Mouse (Mus musculus): ENCODE measurements around the gene Csdc2. TPM values are rescaled to one million over a fixed set of nuclear protein-coding genes. Genes with fewer than 3 reads are reported as not detected.

The Csdc2 gene
- polyA plus RNA-seq, 1 experiment from 2014 or later: 48.0 TPM

DNA sequence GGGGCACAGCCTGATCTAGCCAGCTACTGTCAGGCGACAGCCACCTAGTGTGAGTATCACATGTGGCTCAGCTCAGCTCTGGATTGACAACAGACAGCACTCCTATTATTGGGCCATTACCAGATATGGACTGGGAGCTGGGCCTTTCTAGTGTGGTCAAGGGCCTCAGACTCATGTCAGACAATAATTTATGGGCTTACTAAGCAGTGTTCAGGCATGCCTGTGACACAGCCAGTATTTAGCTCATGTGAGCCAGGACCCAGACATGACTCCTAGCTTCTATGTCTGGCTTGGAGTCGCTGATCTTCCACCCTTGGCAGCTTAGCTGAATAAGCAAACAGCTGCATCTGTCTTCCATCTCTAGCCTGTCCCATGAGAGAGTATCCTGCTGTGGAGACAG is 24.1 kb upstream of the Csdc2 start:
- Histone ChIP-seq H3K4me2 (replicated peaks) (no peak overlapping the region), H3K9ac (no peak overlapping the region), H3K4me3 (no peak overlapping the region), H3K4me1 (no peaks in the 10 kb centered on the region), H3K27ac (no peak overlapping the region), H3K27me3 (no peaks in the 10 kb centered on the region), H3K9me3 (replicated peaks) (no peaks in the 10 kb centered on the region), H3K36me3 (peaks cover 92% of the 10 kb centered on the region)
- no peak for ATAC-seq (ENCODE audit: low FRiP score)
- 88% methylated on average over 2 of the region's 2 CpGs for WGBS

GRCm38 (mm10) chr15:81914668-81915067 is 21.9 kb upstream of the Csdc2 start:
- peaks cover 76% of the 10 kb centered on the region for H3K36me3 ChIP-seq
- WGBS: 89% methylated on average over 5 of the region's 5 CpGs

GRCm38 (mm10) chr15:81915663-81916062 is 20.9 kb upstream of the Csdc2 start:
- no peak overlapping the region for H3K4me3 ChIP-seq
- no peak for ATAC-seq (ENCODE audit: low FRiP score)
- no peaks in the 10 kb centered on the region for H3K4me1 ChIP-seq
- H3K9ac ChIP-seq: peak overlapping the region; percentile 13; the same call in 1 of the 2 replicates
- H3K27ac ChIP-seq: no peak overlapping the region
- no peaks in the 10 kb centered on the region for H3K27me3 ChIP-seq
- peaks cover 66% of the 10 kb centered on the region for H3K36me3 ChIP-seq
- WGBS: 94% methylated on average over 5 of the region's 5 CpGs
- no peak overlapping the region for H3K4me2 ChIP-seq (replicated peaks)
- no peaks in the 10 kb centered on the region for H3K9me3 ChIP-seq (replicated peaks)

More at GRCm38 (mm10) chr15:81914668-81915067, 21.9 kb upstream of the Csdc2 start:
- H3K4me2 ChIP-seq (replicated peaks): no peak overlapping the region
- no peaks in the 10 kb centered on the region for H3K4me1 ChIP-seq
- no peak overlapping the region for H3K27ac ChIP-seq
- no peak overlapping the region for H3K9ac ChIP-seq
- no peaks in the 10 kb centered on the region for H3K27me3 ChIP-seq
- ATAC-seq (ENCODE audit: low FRiP score): no peak
- H3K4me3 ChIP-seq: no peak overlapping the region
- H3K9me3 ChIP-seq (replicated peaks): no peaks in the 10 kb centered on the region

DNA sequence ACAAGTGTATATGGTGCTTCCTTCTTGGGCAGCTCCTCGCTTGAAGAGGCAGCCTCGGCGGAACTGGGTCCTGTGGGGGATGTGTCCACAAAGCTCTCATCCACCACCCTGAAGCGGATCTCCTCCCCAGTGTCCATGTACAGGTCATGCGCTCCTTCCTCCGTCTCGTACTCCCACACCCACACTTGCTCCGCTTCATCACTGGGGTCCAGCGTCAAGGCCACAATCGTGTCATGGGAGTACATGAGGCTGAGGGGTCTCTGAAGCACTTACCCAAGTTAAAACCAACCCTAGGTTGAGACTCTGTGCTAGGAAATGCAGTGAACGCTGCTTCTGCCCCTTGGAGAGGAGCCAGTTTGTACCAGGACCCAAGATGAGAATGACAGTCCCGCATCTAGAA is 19.4 kb upstream of the Csdc2 start:
- Histone ChIP-seq H3K36me3 (peaks cover 51% of the 10 kb centered on the region), H3K27ac (no peak overlapping the region), H3K4me3 (no peak overlapping the region), H3K4me2 (replicated peaks) (no peak overlapping the region), H3K9ac (no peak overlapping the region), H3K27me3 (no peaks in the 10 kb centered on the region), H3K9me3 (replicated peaks) (no peaks in the 10 kb centered on the region), H3K4me1 (no peaks in the 10 kb centered on the region)
- ATAC-seq (ENCODE audit: low FRiP score): no peak
- WGBS: 93% methylated on average over 12 of the region's 12 CpGs

DNA sequence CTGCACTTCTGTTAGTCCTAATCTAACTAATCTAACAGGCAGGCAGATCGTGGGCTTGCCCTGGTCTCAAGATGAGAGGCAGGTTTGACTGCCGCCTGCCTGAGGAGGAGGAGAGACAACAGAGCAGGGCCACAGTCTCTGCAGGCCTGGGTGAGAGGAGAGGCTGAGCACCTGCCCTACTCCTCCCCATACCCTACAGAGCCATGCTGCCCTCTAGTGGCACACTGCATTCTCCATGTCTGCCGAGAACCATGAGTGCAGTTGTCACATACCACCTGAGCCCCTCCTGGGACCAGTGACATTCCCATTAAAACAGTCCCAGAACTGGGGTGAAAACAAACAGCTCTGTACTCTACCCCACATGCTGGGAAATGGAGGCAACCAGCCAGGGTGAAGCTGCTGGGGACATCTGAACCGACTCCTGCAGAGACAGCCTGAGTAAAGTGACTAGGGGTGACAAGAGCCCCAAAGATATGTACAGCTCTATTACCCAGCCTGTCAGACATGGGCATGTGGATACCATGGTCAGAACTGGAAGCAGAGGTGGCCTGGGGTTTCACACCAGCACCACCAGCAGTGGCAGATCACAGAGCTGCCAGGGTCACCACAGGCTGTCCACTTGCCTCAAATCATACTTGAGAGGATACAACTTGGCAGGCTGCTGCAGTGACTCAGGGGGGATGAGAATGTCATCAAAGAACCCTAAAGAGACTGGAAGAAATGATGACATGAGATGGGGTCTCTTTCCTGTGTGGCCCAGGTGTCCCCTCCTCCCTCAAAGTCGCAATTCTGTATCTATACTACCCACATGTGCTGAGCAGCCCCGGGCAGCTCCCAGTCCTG is 18.7 kb upstream of the Csdc2 start:
- WGBS: 59% methylated on average over 6 of the region's 6 CpGs
- ATAC-seq (ENCODE audit: low FRiP score): no peak

GRCm38 (mm10) chr15:81919062-81919461 is 17.5 kb upstream of the Csdc2 start:
- peaks cover 32% of the 10 kb centered on the region for H3K36me3 ChIP-seq
- WGBS: 83% methylated on average over 5 of the region's 5 CpGs

More for the DNA sequence above, 18.7 kb upstream of the Csdc2 start:
- Histone ChIP-seq H3K36me3 (peaks cover 44% of the 10 kb centered on the region), H3K4me2 (replicated peaks) (no peak overlapping the region), H3K4me3 (no peak overlapping the region), H3K27ac (no peak overlapping the region), H3K9me3 (replicated peaks) (no peaks in the 10 kb centered on the region), H3K4me1 (no peaks in the 10 kb centered on the region), H3K9ac (no peak overlapping the region), H3K27me3 (no peaks in the 10 kb centered on the region)

DNA sequence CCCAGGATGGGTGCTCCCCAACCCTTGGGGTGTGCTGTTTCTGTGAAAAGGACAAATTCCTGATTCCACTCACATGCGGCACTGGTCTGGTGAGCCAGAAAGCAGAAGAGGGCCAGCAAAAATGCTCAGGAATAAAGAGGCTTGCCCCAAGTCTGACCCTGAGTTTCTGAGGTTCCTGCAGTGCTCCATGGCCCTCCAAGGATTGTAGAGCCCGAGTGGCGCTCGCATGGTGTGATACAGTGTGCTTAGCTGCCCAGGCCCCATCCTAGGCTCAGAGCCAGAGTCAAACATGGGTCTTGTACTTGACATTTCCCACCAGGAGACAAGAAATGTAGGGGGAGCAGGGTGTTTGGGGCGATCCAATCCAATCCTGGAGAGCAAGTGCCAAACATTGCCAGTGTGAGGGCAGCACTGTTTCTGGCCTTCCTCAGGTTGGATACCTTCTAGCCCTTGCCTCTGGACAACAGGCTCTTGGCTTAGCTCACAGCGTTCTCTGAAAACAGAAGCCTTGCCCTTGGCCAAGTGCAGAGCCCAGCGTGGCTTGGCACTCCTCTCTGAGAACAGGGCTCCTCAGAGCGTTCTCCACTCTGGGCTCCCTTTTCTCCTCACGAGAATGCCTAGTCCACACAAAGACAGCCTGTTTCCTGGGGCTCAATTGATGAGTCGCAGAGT is 15.9 kb upstream of the Csdc2 start:
- Histone ChIP-seq H3K9ac (no peak overlapping the region), H3K36me3 (peaks cover 16% of the 10 kb centered on the region), H3K4me3 (no peak overlapping the region), H3K27me3 (no peaks in the 10 kb centered on the region), H3K27ac (no peak overlapping the region), H3K4me2 (replicated peaks) (no peak overlapping the region), H3K4me1 (peaks cover 16% of the 10 kb centered on the region), H3K9me3 (replicated peaks) (no peaks in the 10 kb centered on the region)
- ATAC-seq (ENCODE audit: low FRiP score): no peak
- WGBS: 92% methylated on average over 10 of the region's 10 CpGs

More at GRCm38 (mm10) chr15:81919062-81919461, 17.5 kb upstream of the Csdc2 start:
- no peak for ATAC-seq (ENCODE audit: low FRiP score)
- no peak overlapping the region for H3K9ac ChIP-seq
- H3K4me1 ChIP-seq: 0 out of 2 replicates have a peak, but pooled peaks cover 2% of the 10 kb centered on the region
- H3K27me3 ChIP-seq: no peaks in the 10 kb centered on the region
- no peaks in the 10 kb centered on the region for H3K9me3 ChIP-seq (replicated peaks)
- no peak overlapping the region for H3K4me3 ChIP-seq
- H3K4me2 ChIP-seq (replicated peaks): no peak overlapping the region
- H3K27ac ChIP-seq: no peak overlapping the region

- WGBS: 68% methylated on average over 5 of the region's 5 CpGs
- Histone ChIP-seq H3K4me1 (peaks cover 16% of the 10 kb centered on the region), H3K9me3 (replicated peaks) (no peaks in the 10 kb centered on the region), H3K27me3 (no peaks in the 10 kb centered on the region), H3K4me2 (replicated peaks) (no peak overlapping the region), H3K27ac (no peak overlapping the region), H3K4me3 (no peak overlapping the region), H3K9ac (no peak overlapping the region), H3K36me3 (peaks cover 10% of the 10 kb centered on the region)
- ATAC-seq (ENCODE audit: low FRiP score): no peak
These were observed 15.3 kb upstream of the Csdc2 start for GRCm38 (mm10) chr15:81921255-81921654.

- H3K36me3 ChIP-seq: no peaks in the 10 kb centered on the region
- H3K27ac ChIP-seq: no peak overlapping the region
- no peaks in the 10 kb centered on the region for H3K27me3 ChIP-seq
- H3K4me1 ChIP-seq: peaks cover 21% of the 10 kb centered on the region
- peak overlapping the region; percentile 73; the same call in 1 of the 2 replicates for H3K9ac ChIP-seq
- H3K4me3 ChIP-seq: peak overlapping the region; percentile 74
- peak overlapping the region; percentile 85 for H3K4me2 ChIP-seq (replicated peaks)
- WGBS: 89% methylated on average over 11 of the region's 11 CpGs
- ATAC-seq (ENCODE audit: low FRiP score): no peak
- no peaks in the 10 kb centered on the region for H3K9me3 ChIP-seq (replicated peaks)
These were observed 11.6 kb upstream of the Csdc2 start for GRCm38 (mm10) chr15:81924933-81925332.

- Histone ChIP-seq H3K9me3 (replicated peaks) (no peaks in the 10 kb centered on the region), H3K4me3 (peak within 1 kb of the TSS; percentile 74), H3K27me3 (no peaks in the 10 kb centered on the region), H3K4me2 (replicated peaks) (peak within 1 kb of the TSS; percentile 85), H3K9ac (peak within 1 kb of the TSS; percentile 73), H3K36me3 (no peaks in the 10 kb centered on the region), H3K4me1 (peaks cover 21% of the 10 kb centered on the region), H3K27ac (peak within 1 kb of the TSS; percentile 86)
- ATAC-seq (ENCODE audit: low FRiP score): peak; percentile 96
- WGBS: under 1% methylated on average over 54 of the region's 54 CpGs
These were observed 10.7 kb upstream of the Csdc2 start, which contains the start of gene Polr3h for GRCm38 (mm10) chr15:81925760-81926445. Gene Polr3h, minus strand, starts transcription at chr15:81926240.

- H3K4me3 ChIP-seq: peak overlapping the region; percentile 74
- peak; percentile 72 for ATAC-seq (ENCODE audit: low FRiP score)
- H3K9ac ChIP-seq: no peak overlapping the region
- no peaks in the 10 kb centered on the region for H3K36me3 ChIP-seq
- peak overlapping the region; percentile 85 for H3K4me2 ChIP-seq (replicated peaks)
- whole genome bisulfite sequencing: 31% methylated on average over 9 of the region's 9 CpGs
- peak overlapping the region; percentile 86 for H3K27ac ChIP-seq
- no peaks in the 10 kb centered on the region for H3K9me3 ChIP-seq (replicated peaks)
- H3K27me3 ChIP-seq: no peaks in the 10 kb centered on the region
- H3K4me1 ChIP-seq: peaks cover 21% of the 10 kb centered on the region
These were observed 10.1 kb upstream of the Csdc2 start for GRCm38 (mm10) chr15:81926446-81926822.

DNA sequence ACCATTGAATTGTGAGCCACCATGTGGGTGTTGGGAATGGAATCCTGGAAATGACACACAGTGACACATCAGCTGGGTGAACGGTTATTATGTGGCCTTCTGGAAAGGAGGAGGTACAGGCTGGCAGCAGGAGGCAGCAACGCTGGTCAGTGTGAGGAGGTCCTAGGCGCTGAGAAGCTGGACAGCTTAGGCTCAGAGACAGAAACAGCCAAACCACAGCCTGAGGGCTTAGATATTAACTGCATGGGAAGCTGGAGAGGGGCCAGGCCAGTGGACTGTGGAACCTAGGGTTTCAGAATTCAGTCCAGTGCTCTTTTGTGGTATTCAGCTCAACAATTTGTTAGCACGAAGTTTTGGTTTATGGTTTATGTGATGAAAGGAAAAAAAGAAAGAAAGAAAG is 8.8 kb upstream of the Csdc2 start:
- no peak for ATAC-seq (ENCODE audit: low FRiP score)
- Histone ChIP-seq H3K36me3 (no peaks in the 10 kb centered on the region), H3K27me3 (no peaks in the 10 kb centered on the region), H3K9ac (no peak overlapping the region), H3K9me3 (replicated peaks) (no peaks in the 10 kb centered on the region), H3K4me1 (peaks cover 21% of the 10 kb centered on the region), H3K27ac (no peak overlapping the region), H3K4me2 (replicated peaks) (no peak overlapping the region), H3K4me3 (no peak overlapping the region)
- 52% methylated on average over 4 of the region's 4 CpGs for WGBS

Data from hindbrain, embryonic 12.5 days (tissue).